Mouse (Mus musculus): Measurements from ENCODE around the gene Chmp3. TPM values are rescaled to one million over a fixed set of nuclear protein-coding genes. Genes with fewer than 3 reads are reported as not detected.

The Chmp3 gene
- polyA plus RNA-seq, 1 experiment from 2014 or later: 35.6 TPM

Other genes starting within 250 kb of the Chmp3 start
- gene Smyd1, start 221.6 kb upstream of the Chmp3 start, polyA plus RNA-seq (2015; fragmentation: Nextera tagmentation; extraction: Ambion mirVana): 0.20 and 0.27 TPM in 2 replicates
- not detected in 2 replicates for gene Cd8b1, start 221.0 kb upstream of the Chmp3 start, polyA plus RNA-seq (2015; fragmentation: Nextera tagmentation; extraction: Ambion mirVana)
- gene Cd8a, start 170.4 kb upstream of the Chmp3 start, polyA plus RNA-seq (2015; fragmentation: Nextera tagmentation; extraction: Ambion mirVana): not detected in 2 replicates
- gene Rmnd5a, start 103.2 kb upstream of the Chmp3 start, polyA plus RNA-seq (2015; fragmentation: Nextera tagmentation; extraction: Ambion mirVana): 5.6 and 6.2 TPM in 2 replicates
- 5.4 and 6.9 TPM in 2 replicates for gene Rnf103, start 49.9 kb upstream of the Chmp3 start, polyA plus RNA-seq (2015; fragmentation: Nextera tagmentation; extraction: Ambion mirVana)
- 10.5 and 15.2 TPM in 2 replicates for gene Kdm3a, start 89.2 kb downstream of the Chmp3 start, polyA plus RNA-seq (2015; fragmentation: Nextera tagmentation; extraction: Ambion mirVana)
- 3.6 and 4.2 TPM in 2 replicates for gene Reep1, start 163.8 kb downstream of the Chmp3 start, polyA plus RNA-seq (2015; fragmentation: Nextera tagmentation; extraction: Ambion mirVana)